Mouse (Mus musculus) C2C12 (cell line): ENCODE measurements around the gene Inpp5d. TPM values are rescaled to one million over a fixed set of nuclear protein-coding genes. Genes with fewer than 3 reads are reported as not detected.

Source experiments
- H3K27me3 ChIP-seq: one replicate; pipeline ENCODE4 v1.6.1; 2011; ENCODE audit not compliant: control insufficient read depth, insufficient read depth, insufficient read length
- H3K36me3 ChIP-seq: one replicate; pipeline ENCODE4 v1.6.1; 2011; ENCODE audit not compliant: control insufficient read depth, insufficient read depth
- H3K4me3 ChIP-seq: one replicate; pipeline ENCODE4 v1.5.1; 2011; ENCODE audit warnings: mild to moderate bottlenecking, control low read depth; ENCODE audit not compliant: poor library complexity, insufficient read depth, severe bottlenecking
- H3K79me2 ChIP-seq: one replicate; pipeline ENCODE4 v1.6.1; 2011; ENCODE audit not compliant: control insufficient read depth, insufficient read depth
- H3K79me3 ChIP-seq: one replicate; pipeline ENCODE4 v1.6.1; 2011; ENCODE audit warnings: low read depth, control low read depth
- H3ac ChIP-seq: one replicate; pipeline ENCODE3; 2011; ENCODE audit warnings: low read depth; ENCODE audit not compliant: control insufficient read depth, insufficient read length
- CEBPB ChIP-seq: IDR thresholded peaks from one replicate; pipeline ENCODE4 v1.6.1; 2011; ENCODE audit warnings: low read depth, mild to moderate bottlenecking, control low read depth, moderate library complexity
- CTCF ChIP-seq: IDR thresholded peaks from one replicate; pipeline ENCODE4 v1.5.1; 2011; ENCODE audit not compliant: control insufficient read depth, insufficient read depth, insufficient read length
- FOSL1 ChIP-seq: IDR thresholded peaks from one replicate; pipeline ENCODE4 v1.8.0; 2011; ENCODE audit warnings: mild to moderate bottlenecking, low read length; ENCODE audit not compliant: poor library complexity, insufficient read depth, severe bottlenecking
- MAX ChIP-seq: IDR thresholded peaks from one replicate; pipeline ENCODE4 v1.6.1; 2011; ENCODE audit warnings: mild to moderate bottlenecking, control low read depth
- MYOD1 ChIP-seq: IDR thresholded peaks from one replicate; pipeline ENCODE4 v1.6.1; 2011; ENCODE audit warnings: low read depth; ENCODE audit not compliant: control insufficient read depth, insufficient read length
- MYOG ChIP-seq: IDR thresholded peaks from one replicate; pipeline ENCODE4 v1.6.1; 2011; ENCODE audit not compliant: control insufficient read depth, insufficient read length; ENCODE audit errors: extremely low read depth
- USF1 ChIP-seq: IDR thresholded peaks from one replicate; pipeline ENCODE4 v1.6.1; 2011; ENCODE audit warnings: low read depth, mild to moderate bottlenecking, control low read depth, moderate library complexity
- polyA plus RNA-seq: library from polyadenylated mRNA; unstranded; fragments of >200 nt; fragmentation: generic; extraction: Trizol; gene quantifications from one replicate; pipeline ENCODE4 v1.2.1, GENCODE M21; 2012; ENCODE audit warnings: missing spikeins

The Inpp5d gene
- polyA plus RNA-seq, 1 experiment: 0.06 TPM

- no peak overlapping the region for H3K4me3 ChIP-seq
- no peaks in the 10 kb centered on the region for H3K79me3 ChIP-seq
- no peaks in the 10 kb centered on the region for H3K79me2 ChIP-seq
- no peaks in the 10 kb centered on the region for H3K36me3 ChIP-seq
- H3K27me3 ChIP-seq: peaks cover 3% of the 10 kb centered on the region
- H3ac ChIP-seq: no peak overlapping the region
- no peak for TF ChIP-seq CEBPB
- TF ChIP-seq FOSL1: no peak
- TF ChIP-seq USF1: no peak
- TF ChIP-seq MAX: no peak
- no peak for TF ChIP-seq CTCF
- TF ChIP-seq MYOG: no peak
- no peak for TF ChIP-seq MYOD1
Measured at GRCm38 (mm10) chr1:87684071-87684470, 64.0 kb downstream of the Inpp5d start.

- Histone ChIP-seq H3K36me3 (no peaks in the 10 kb centered on the region), H3K79me2 (no peaks in the 10 kb centered on the region), H3K4me3 (no peak overlapping the region), H3ac (no peak overlapping the region), H3K79me3 (no peaks in the 10 kb centered on the region), H3K27me3 (peaks cover 3% of the 10 kb centered on the region)
- TF ChIP-seq MYOG: no peak
- no peak for TF ChIP-seq USF1
- TF ChIP-seq CEBPB: no peak
- TF ChIP-seq FOSL1: no peak
- no peak for TF ChIP-seq CTCF
- TF ChIP-seq MAX: no peak
- no peak for TF ChIP-seq MYOD1
Measured at GRCm38 (mm10) chr1:87684791-87685190, 64.7 kb downstream of the Inpp5d start.

DNA sequence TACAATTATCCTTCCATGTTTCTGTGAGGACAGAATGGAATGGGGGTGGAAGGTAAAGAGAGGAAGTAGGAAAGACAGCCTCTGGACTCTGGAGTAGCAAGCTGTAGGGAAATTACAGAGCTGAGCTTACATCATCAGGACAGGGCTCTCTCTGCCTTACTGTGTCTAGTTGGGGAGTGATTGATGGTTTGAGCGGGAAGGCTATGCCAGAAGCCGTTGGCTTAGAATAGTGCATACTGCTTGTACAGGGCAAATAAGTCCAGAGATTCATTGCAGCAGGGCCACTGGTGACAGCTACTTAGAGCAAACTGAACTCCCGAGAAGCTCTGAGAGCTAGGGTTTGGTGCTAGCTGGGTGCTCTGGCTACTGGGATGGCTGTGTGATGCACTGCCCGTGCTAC lies 66.2 kb downstream of the Inpp5d start:
- Histone ChIP-seq H3K4me3 (no peak overlapping the region), H3ac (no peak overlapping the region), H3K79me2 (no peaks in the 10 kb centered on the region), H3K36me3 (no peaks in the 10 kb centered on the region), H3K79me3 (no peaks in the 10 kb centered on the region), H3K27me3 (no peaks in the 10 kb centered on the region)
- TF ChIP-seq CTCF (no peak), MAX (no peak), CEBPB (no peak), USF1 (no peak), MYOG (no peak), FOSL1 (no peak), MYOD1 (no peak)

DNA sequence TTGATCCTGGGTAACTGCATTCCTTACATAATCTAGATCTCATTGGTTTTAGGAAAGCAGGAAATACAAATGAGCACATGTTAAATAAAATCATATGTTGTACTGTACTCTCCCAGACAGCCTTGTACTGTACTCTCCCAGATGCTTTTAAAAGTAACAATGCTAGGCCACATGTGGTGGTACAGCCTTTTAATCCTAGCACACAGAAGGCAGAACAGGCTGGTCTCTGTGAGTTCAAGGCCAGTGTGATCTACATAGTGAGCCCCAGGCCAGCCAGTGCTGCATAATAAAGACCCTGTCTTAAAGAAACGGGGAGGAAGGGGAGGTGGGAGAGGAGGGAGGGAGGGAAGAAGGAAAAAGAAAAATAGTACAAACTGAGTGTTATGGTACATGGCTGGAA lies 66.9 kb downstream of the Inpp5d start:
- TF ChIP-seq CEBPB: no peak
- no peak for TF ChIP-seq USF1
- no peak for TF ChIP-seq MYOD1
- TF ChIP-seq CTCF: no peak
- TF ChIP-seq MAX: no peak
- no peak for TF ChIP-seq FOSL1
- no peak for TF ChIP-seq MYOG
- Histone ChIP-seq H3K4me3 (no peak overlapping the region), H3K79me2 (no peaks in the 10 kb centered on the region), H3K36me3 (no peaks in the 10 kb centered on the region), H3K79me3 (no peaks in the 10 kb centered on the region), H3ac (no peak overlapping the region), H3K27me3 (no peaks in the 10 kb centered on the region)

- TF ChIP-seq MYOG (no peak), CTCF (no peak), USF1 (no peak), CEBPB (no peak), MYOD1 (no peak), MAX (no peak), FOSL1 (no peak)
- no peak overlapping the region for H3K4me3 ChIP-seq
- no peaks in the 10 kb centered on the region for H3K36me3 ChIP-seq
- H3K27me3 ChIP-seq: no peaks in the 10 kb centered on the region
- no peaks in the 10 kb centered on the region for H3K79me2 ChIP-seq
- no peaks in the 10 kb centered on the region for H3K79me3 ChIP-seq
- no peak overlapping the region for H3ac ChIP-seq
Measured at GRCm38 (mm10) chr1:87689661-87690341, 69.7 kb downstream of the Inpp5d start.

- Histone ChIP-seq H3K36me3 (no peaks in the 10 kb centered on the region), H3K27me3 (no peaks in the 10 kb centered on the region), H3K79me2 (no peaks in the 10 kb centered on the region), H3ac (no peak overlapping the region), H3K4me3 (no peak overlapping the region), H3K79me3 (no peaks in the 10 kb centered on the region)
- TF ChIP-seq MYOG (no peak), CEBPB (no peak), MYOD1 (no peak), CTCF (no peak), FOSL1 (no peak), MAX (no peak), USF1 (no peak)
Measured at GRCm38 (mm10) chr1:87696358-87696757, 76.2 kb downstream of the Inpp5d start.
